Mouse (Mus musculus) yolk sac, embryonic 10.5 days (tissue): ENCODE measurements at regions not wholly inside any gene's neighbourhood (a gene's known extent, or its start where the extent isn't known, plus 50 kb on each side); places are given as distances from the start of the nearest gene placed in this dataset.

Experiments used
- DNase-seq: peaks from one replicate; pipeline ENCODE4 v3.0.0-alpha.2; 2017; ENCODE audit warnings: low spot score

GRCm38 (mm10) chr7:66491501-66491900 lies 64.2 kb upstream of the Aldh1a3 start:
- DNase-seq, result no peak

GRCm38 (mm10) chr7:66490073-66490472 lies 62.8 kb upstream of the Aldh1a3 start:
- DNase-seq, result peak; percentile 24

DNA sequence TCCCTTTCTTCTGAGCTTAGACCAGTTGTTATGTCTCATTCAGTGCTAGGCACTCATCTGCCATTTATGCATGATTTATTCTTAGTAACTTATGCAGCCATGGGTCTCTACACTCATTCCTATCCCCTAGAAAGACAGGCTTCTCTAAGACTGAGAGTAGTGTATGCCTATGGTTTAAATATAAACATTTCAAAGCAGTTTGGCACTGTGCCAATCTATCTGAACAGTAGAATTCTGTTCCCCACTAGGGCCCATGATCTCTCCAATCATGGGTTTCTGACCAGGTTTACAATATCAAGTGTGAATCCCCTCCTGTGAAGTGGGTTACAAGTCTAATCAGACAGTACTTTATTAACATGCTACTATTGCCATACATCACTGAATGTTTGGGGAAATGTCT lies 60.4 kb upstream of the Aldh1a3 start:
- DNase-seq, result no peak

DNA sequence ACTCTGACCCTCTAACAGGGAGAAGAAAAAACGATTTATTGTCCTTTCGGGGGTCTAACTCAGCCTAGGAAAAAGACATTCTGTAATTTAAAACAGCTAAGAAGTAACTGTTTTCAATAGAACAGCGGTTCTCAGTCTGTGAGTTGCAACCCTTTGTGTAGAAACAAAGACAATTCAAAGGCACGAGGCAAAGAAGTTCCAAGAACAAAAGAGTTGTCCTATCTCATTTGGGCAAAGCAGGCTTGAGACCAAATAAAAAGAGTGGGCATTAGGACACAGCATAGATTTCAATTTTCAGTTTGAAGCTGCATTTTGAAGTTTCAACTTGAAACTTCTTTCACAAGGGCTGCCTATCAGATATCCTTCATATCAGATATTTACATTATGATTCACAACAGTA lies 53.1 kb upstream of the Aldh1a3 start:
- no peak for DNase-seq

DNA sequence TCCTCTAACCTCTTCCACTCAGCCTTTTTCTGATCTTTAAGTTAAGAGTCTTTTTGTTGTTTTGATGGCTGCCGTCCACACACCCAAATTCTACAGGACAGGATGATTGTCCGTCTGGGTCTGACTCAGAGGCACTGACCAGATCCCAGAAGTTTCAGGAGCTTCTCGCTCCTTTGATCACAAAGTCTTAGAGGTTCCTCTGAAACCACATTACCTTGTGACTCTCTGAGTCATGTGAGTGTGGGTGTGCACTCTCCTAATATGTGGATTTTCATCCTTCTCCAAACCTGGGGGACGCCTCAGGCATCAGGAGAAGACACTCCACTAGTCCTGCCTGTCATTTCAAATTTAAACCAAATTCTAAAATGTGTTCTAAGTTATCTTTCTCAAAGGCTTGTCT lies 52.0 kb upstream of the Aldh1a3 start:
- no peak for DNase-seq

- DNase-seq, result no peak
Measured at GRCm38 (mm10) chr7:66478106-66478505, 50.8 kb upstream of the Aldh1a3 start.

DNA sequence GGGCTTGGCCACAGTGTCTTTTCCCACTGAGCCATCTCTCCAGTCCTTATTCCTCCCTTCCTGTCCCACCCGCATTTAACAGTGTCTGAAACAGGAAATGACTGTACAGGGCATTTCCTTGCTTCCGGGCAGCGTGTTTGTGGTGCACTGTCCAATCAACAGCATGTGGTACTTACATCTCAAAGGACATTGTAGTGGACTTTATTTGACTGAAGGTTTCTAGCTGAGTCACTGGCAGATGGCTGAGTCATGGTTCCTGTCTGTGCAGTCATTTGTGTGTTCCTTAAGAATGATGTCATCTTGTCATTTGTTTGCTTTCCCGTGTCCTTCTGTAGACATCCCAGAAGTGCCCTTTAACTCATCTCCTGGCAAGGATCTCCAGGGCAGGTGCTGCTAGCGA lies 50.2 kb upstream of the Aldh1a3 start:
- peak; percentile 18 for DNase-seq
